Comparison of ENCODE assay signal across 8 mouse cellular contexts in genomic region chr13:51845072-51845471, GRCm38 (mm10). TPM values are rescaled to one million over a fixed set of nuclear protein-coding genes. Genes with fewer than 3 reads are reported as not detected.
A peak's percentile ranks its signal among the peaks of the same experiment; 100 is the strongest.
DNase-seq lines count a peak whose midpoint lies in the region; ATAC-seq and TF ChIP-seq lines count a peak whose summit lies in the region.

No protein-coding gene starts in this region.

- H3K4me3 ChIP-seq in left cerebral cortex, adult 2 months: peak overlapping the region; percentile 93
- H3K4me3 ChIP-seq in heart, embryonic 12.5 days: peak overlapping the region; percentile 62
- peak overlapping the region; percentile 80 for H3K4me3 ChIP-seq in kidney, embryonic 16.5 days (ENCODE audit: low read length)
- no peak overlapping the region for H3K4me3 ChIP-seq in macrophage (ENCODE audit: inconsistent target)
- H3K4me3 ChIP-seq in stomach, embryonic 16.5 days (replicated peaks; ENCODE audit: low read length): peak overlapping the region; percentile 67

- H3K27ac ChIP-seq in left cerebral cortex, adult 2 months: no peak overlapping the region
- peak overlapping the region; percentile 74 for H3K27ac ChIP-seq in heart, embryonic 12.5 days (ENCODE audit: poor library complexity, severe bottlenecking)
- H3K27ac ChIP-seq in kidney, embryonic 16.5 days (ENCODE audit: low read length): no peak overlapping the region
- 0 out of 2 replicates have a peak overlapping the region, but pooled peaks have one; percentile 74 for H3K27ac ChIP-seq in macrophage
- no peak overlapping the region for H3K27ac ChIP-seq in stomach, embryonic 16.5 days (ENCODE audit: low read length)

- DNase-seq in left cerebral cortex, adult 2 months (ENCODE audit: extremely low spot score in 1 of 2, low spot score in 2 of 2): peak in 1 of 2 experiments; percentile 25
- DNase-seq in left cerebral cortex, postnatal 10 days (ENCODE audit: extremely low spot score in 1 of 2, low spot score in 2 of 2): no peak
- DNase-seq in adipocyte (ENCODE audit: low spot score): peak; percentile 71

- H3K4me1 ChIP-seq in heart, embryonic 12.5 days (replicated peaks): peaks cover 49% of the 10 kb centered on the region
- H3K4me1 ChIP-seq in kidney, embryonic 16.5 days (ENCODE audit: insufficient read depth, low read length): peaks cover 50% of the 10 kb centered on the region
- H3K4me1 ChIP-seq in stomach, embryonic 16.5 days (ENCODE audit: control insufficient read depth, insufficient read depth, low read length): peaks cover 31% of the 10 kb centered on the region

- intact Hi-C loops in left cerebral cortex, adult 2 months (cut with DNase I): loop anchor here (5.0 kb wide), 1 partner anchor 232 kb away; no protein-coding TSS in a partner anchor
- intact Hi-C loops in left cerebral cortex, postnatal 10 days (cut with DNase I): loop anchor here (2.0 to 5.0 kb wide), 4 partner anchors 182 to 378 kb away; no protein-coding TSS in a partner anchor

- TF ChIP-seq CTCF in left cerebral cortex, adult 2 months (IDR thresholded peaks at IDR 0.05): no peak

- no peak for ATAC-seq in heart, embryonic 12.5 days (ENCODE audit: insufficient number of reproducible peaks, low FRiP score)
- no peak for ATAC-seq in kidney, embryonic 16.5 days (ENCODE audit: low FRiP score, low TSS enrichment)
- no peak for ATAC-seq in stomach, embryonic 16.5 days (ENCODE audit: insufficient read depth, low FRiP score)
- no peak for ATAC-seq in megakaryocyte progenitor cell, adult 5-6 weeks (replicated peaks; ENCODE audit: poor library complexity)

- no peaks in the 10 kb centered on the region for H3K9me3 ChIP-seq in heart, embryonic 12.5 days (replicated peaks)
- H3K9me3 ChIP-seq in kidney, embryonic 16.5 days (ENCODE audit: low read length): no peaks in the 10 kb centered on the region
- H3K9me3 ChIP-seq in stomach, embryonic 16.5 days (replicated peaks; ENCODE audit: control insufficient read depth, low read length): no peaks in the 10 kb centered on the region

- peak overlapping the region; percentile 88 for H3K4me2 ChIP-seq in heart, embryonic 12.5 days
- H3K4me2 ChIP-seq in kidney, embryonic 16.5 days (replicated peaks; ENCODE audit: low read depth, low read length): peak overlapping the region; percentile 98
- peak overlapping the region; percentile 96 for H3K4me2 ChIP-seq in stomach, embryonic 16.5 days (ENCODE audit: low read depth, low read length)

- 5% methylated on average over 10 of the region's 10 CpGs for WGBS in heart, embryonic 12.5 days
- 8% methylated on average over 10 of the region's 10 CpGs for WGBS in kidney, embryonic 16.5 days
- 33% methylated on average over 10 of the region's 10 CpGs for WGBS in macrophage (ENCODE audit: missing documents)
- WGBS in stomach, embryonic 16.5 days: 11% methylated on average over 10 of the region's 10 CpGs

- no peaks in the 10 kb centered on the region for H3K36me3 ChIP-seq in heart, embryonic 12.5 days
- no peaks in the 10 kb centered on the region for H3K36me3 ChIP-seq in kidney, embryonic 16.5 days (ENCODE audit: insufficient read depth, low read length)
- no peaks in the 10 kb centered on the region for H3K36me3 ChIP-seq in macrophage (ENCODE audit: inconsistent target)
- H3K36me3 ChIP-seq in stomach, embryonic 16.5 days (ENCODE audit: control insufficient read depth, insufficient read depth, low read length): no peaks in the 10 kb centered on the region

- H3K79me2 ChIP-seq in macrophage (ENCODE audit: inconsistent target): peaks cover 12% of the 10 kb centered on the region

- H3K27me3 ChIP-seq in heart, embryonic 12.5 days (replicated peaks): peaks cover 8% of the 10 kb centered on the region; the same call in 1 of the 2 replicates
- peaks cover 14% of the 10 kb centered on the region for H3K27me3 ChIP-seq in kidney, embryonic 16.5 days (ENCODE audit: insufficient read depth, low read length)
- peaks cover 17% of the 10 kb centered on the region; the same call in 1 of the 2 replicates for H3K27me3 ChIP-seq in stomach, embryonic 16.5 days (ENCODE audit: control insufficient read depth, insufficient read depth, low read length)

- H3K9ac ChIP-seq in heart, embryonic 12.5 days: peak overlapping the region; percentile 77; the same call in 1 of the 2 replicates
- H3K9ac ChIP-seq in kidney, embryonic 16.5 days (replicated peaks; ENCODE audit: low read length): no peak overlapping the region
- H3K9ac ChIP-seq in stomach, embryonic 16.5 days (ENCODE audit: low read length): peak overlapping the region; percentile 78; the same call in 1 of the 2 replicates

RNA-seq across cellular contexts. Expression of gene Gadd45g, which starts 1.4 kb away (rescaled TPM):
- 10 to 100 TPM; 16.7 to 29.3 TPM for total RNA-seq in left cerebral cortex, adult 2 months (2021)
- total RNA-seq in left cerebral cortex, postnatal 10 days (2021): 10 to 100 TPM; 12.1 to 15.7 TPM
- 58.9 and 64.4 TPM in 2 replicates for polyA plus RNA-seq in heart, embryonic 12.5 days (2016; fragmentation: Nextera tagmentation; extraction: Ambion mirVana)
- polyA plus RNA-seq in kidney, embryonic 16.5 days (2015; fragmentation: Nextera tagmentation; extraction: Ambion mirVana): 45.8 and 48.5 TPM in 2 replicates
- 10 to 100 TPM in 15 of 26 experiments, 1 to 10 TPM in 11; 3.1 to 36.8 (median 11.1) TPM for total RNA-seq in macrophage (2018; cell fraction: chromatin; rRNA removed)
- 10 to 100 TPM in 10 of 26 experiments, 1 to 10 TPM in 16; 4.8 to 28.2 (median 9.3) TPM for total RNA-seq in macrophage (2018; cell fraction: cytosol; rRNA removed)
- 10 to 100 TPM in 16 of 26 experiments, 1 to 10 TPM in 10; 3.4 to 69.6 (median 11.5) TPM for total RNA-seq in macrophage (2018; cell fraction: nucleus; rRNA removed)
- polyA plus RNA-seq in macrophage (2018): 8.9 to 19.9 TPM (median 10.3 TPM) in 3 replicates
- 41.4 and 44.0 TPM in 2 replicates for polyA plus RNA-seq in stomach, embryonic 16.5 days (2015; fragmentation: Nextera tagmentation; extraction: Ambion mirVana)
- total RNA-seq in megakaryocyte progenitor cell, adult 5-6 weeks (2015): 1.8 and 2.6 TPM in 2 replicates
- total RNA-seq in megakaryocyte progenitor cell, adult 5-6 weeks (2017): 2.5 and 2.6 TPM in 2 replicates

RNA-seq across cellular contexts. Expression of gene Sema4d, which starts 51.5 kb away (rescaled TPM):
- 10 to 100 TPM; 69.0 to 83.6 TPM for total RNA-seq in left cerebral cortex, adult 2 months (2021)
- 10 to 100 TPM; 66.1 to 77.0 TPM for total RNA-seq in left cerebral cortex, postnatal 10 days (2021)
- polyA plus RNA-seq in heart, embryonic 12.5 days (2016; fragmentation: Nextera tagmentation; extraction: Ambion mirVana): 17.3 and 17.4 TPM in 2 replicates
- polyA plus RNA-seq in kidney, embryonic 16.5 days (2015; fragmentation: Nextera tagmentation; extraction: Ambion mirVana): 28.8 and 29.0 TPM in 2 replicates
- total RNA-seq in macrophage (2018; cell fraction: chromatin; rRNA removed): 100 to 1,000 TPM; 138 to 587 (median 262) TPM
- total RNA-seq in macrophage (2018; cell fraction: cytosol; rRNA removed): 100 to 1,000 TPM; 117 to 388 (median 219) TPM
- 100 to 1,000 TPM; 156 to 800 (median 457) TPM for total RNA-seq in macrophage (2018; cell fraction: nucleus; rRNA removed)
- polyA plus RNA-seq in macrophage (2018): 80.9 to 173 TPM (median 90.3 TPM) in 3 replicates
- polyA plus RNA-seq in stomach, embryonic 16.5 days (2015; fragmentation: Nextera tagmentation; extraction: Ambion mirVana): 11.5 and 14.1 TPM in 2 replicates
- 25.4 and 27.1 TPM in 2 replicates for total RNA-seq in megakaryocyte progenitor cell, adult 5-6 weeks (2015)
- total RNA-seq in megakaryocyte progenitor cell, adult 5-6 weeks (2017): 8.6 and 10.7 TPM in 2 replicates

Comparison
In these comparisons a context has a peak if more than half of its experiments do, and no peak if none do; other contexts are left out.
1. H3K27ac ChIP-seq: peak in heart, embryonic 12.5 days (single experiment) and macrophage (single experiment); none in left cerebral cortex, adult 2 months (single experiment), kidney, embryonic 16.5 days (single experiment) and stomach, embryonic 16.5 days (single experiment).
2. Peak in every context shown above with its lines, with median percentiles within 50 percentile points of each other: H3K4me2 ChIP-seq.